Mouse (Mus musculus) left cerebral cortex, adult 9 months (tissue): Measurements from ENCODE around the gene 3110001I22Rik.
"Not testable (repeated sequence)": the region's sequence is repeated elsewhere in the genome, so short reads cannot be mapped to it uniquely, and the experiment has no call there.

ENCODE experiments used
- DNase-seq, 2 experiments: peaks; one replicate each; pipeline ENCODE4 v3.0.0; 2022; ENCODE audit warnings: low spot score in 2 of 2

The 3110001I22Rik gene

GRCm38 (mm10) chr16:13671685-13672385, at the start of gene 3110001I22Rik, which contains the start of gene Bfar:
TSS of gene 3110001I22Rik (plus strand) at chr16:13671929.
TSS of gene Bfar (plus strand) at chr16:13671858.
- peak; percentile 82 to 88 for DNase-seq

GRCm38 (mm10) chr16:13628345-13628744, 43.4 kb upstream of the 3110001I22Rik start:
- DNase-seq: no peak

GRCm38 (mm10) chr16:13638198-13638597, 33.5 kb upstream of the 3110001I22Rik start:
- not testable (repeated sequence) for DNase-seq

- DNase-seq: no peak
These were observed 32.2 kb upstream of the 3110001I22Rik start for GRCm38 (mm10) chr16:13639508-13639907.

GRCm38 (mm10) chr16:13640064-13640463, 31.7 kb upstream of the 3110001I22Rik start:
- no peak for DNase-seq

- DNase-seq: no peak
These were observed 27.3 kb upstream of the 3110001I22Rik start for GRCm38 (mm10) chr16:13644474-13644873.

GRCm38 (mm10) chr16:13645930-13646329, 25.8 kb upstream of the 3110001I22Rik start:
- no peak for DNase-seq

GRCm38 (mm10) chr16:13658886-13659285, 12.8 kb upstream of the 3110001I22Rik start:
- DNase-seq: no peak

- DNase-seq: no peak
These were observed 11.0 kb upstream of the 3110001I22Rik start for GRCm38 (mm10) chr16:13660736-13661135.

- DNase-seq: peak; percentile 89 to 96
These were observed 3.8 kb upstream of the 3110001I22Rik start, which contains the start of gene Parn for GRCm38 (mm10) chr16:13667878-13668343. TSS of gene Parn (minus strand) at chr16:13668170.

- DNase-seq: no peak
These were observed 3.2 kb upstream of the 3110001I22Rik start for GRCm38 (mm10) chr16:13668402-13669108.

- DNase-seq: no peak
These were observed 2.4 kb upstream of the 3110001I22Rik start for GRCm38 (mm10) chr16:13669282-13669681.

GRCm38 (mm10) chr16:13670896-13671295, 833 bp upstream of the 3110001I22Rik start:
- not testable (repeated sequence) for DNase-seq

GRCm38 (mm10) chr16:13672386-13672898, 713 bp downstream of the 3110001I22Rik start:
- DNase-seq: peak in 1 of 2 experiments; percentile 23

GRCm38 (mm10) chr16:13673114-13673513, 1.4 kb downstream of the 3110001I22Rik start:
- no peak for DNase-seq

- DNase-seq: no peak
These were observed 2.8 kb downstream of the 3110001I22Rik start for GRCm38 (mm10) chr16:13674511-13674910.

- DNase-seq: no peak
These were observed 7.0 kb downstream of the 3110001I22Rik start for GRCm38 (mm10) chr16:13678601-13679319.

- no peak for DNase-seq
These were observed 27.3 kb downstream of the 3110001I22Rik start for GRCm38 (mm10) chr16:13698998-13699397.

GRCm38 (mm10) chr16:13702184-13702583, 30.5 kb downstream of the 3110001I22Rik start:
- no peak for DNase-seq

- no peak for DNase-seq
These were observed 32.9 kb downstream of the 3110001I22Rik start for GRCm38 (mm10) chr16:13704676-13705075.

GRCm38 (mm10) chr16:13714910-13715309, 43.2 kb downstream of the 3110001I22Rik start:
- DNase-seq: no peak
